Mouse (Mus musculus) kidney, embryonic 16.5 days (tissue): ENCODE measurements around the gene Cygb. TPM values are rescaled to one million over a fixed set of nuclear protein-coding genes. Genes with fewer than 3 reads are reported as not detected.
"Not testable (repeated sequence)": the region's sequence is repeated elsewhere in the genome, so short reads cannot be mapped to it uniquely, and the experiment has no call there.

Experiments
- ATAC-seq: fragments of 200-750 bp; cut with Nextera tagmentation; 2 replicates; pipeline ENCODE4 v1.8.0; 2017; ENCODE audit warnings: moderate TSS enrichment; ENCODE audit not compliant: low FRiP score, low TSS enrichment
- H3K27ac ChIP-seq: fragments of 300-500 bp; sonication (generic); 2 replicates; pipeline ENCODE4 v1.5.1; 2014; ENCODE audit warnings: low read length
- H3K27me3 ChIP-seq: fragments of 300-500 bp; sonication (generic); 2 replicates; pipeline ENCODE4 v1.6.1; 2014; ENCODE audit warnings: low read length, control low read depth, mixed read lengths; ENCODE audit not compliant: insufficient read depth
- H3K36me3 ChIP-seq: fragments of 300-500 bp; sonication (generic); 2 replicates; pipeline ENCODE4 v1.6.1; 2014; ENCODE audit warnings: low read length, control low read depth, mixed read lengths; ENCODE audit not compliant: insufficient read depth
- H3K4me1 ChIP-seq: fragments of 300-500 bp; sonication (generic); 2 replicates; pipeline ENCODE4 v1.6.1; 2014; ENCODE audit warnings: low read length, control low read depth, mixed read lengths; ENCODE audit not compliant: insufficient read depth
- H3K4me2 ChIP-seq: fragments of 300-500 bp; sonication (generic); replicated peaks from 2 replicates; pipeline ENCODE4 v1.6.1; 2014; ENCODE audit warnings: low read depth, low read length
- H3K4me3 ChIP-seq: fragments of 300-500 bp; sonication (generic); 2 replicates; pipeline ENCODE4 v1.5.1; 2014; ENCODE audit warnings: mild to moderate bottlenecking, low read length
- H3K9ac ChIP-seq: fragments of 300-500 bp; sonication (generic); replicated peaks from 2 replicates; pipeline ENCODE4 v1.6.1; 2014; ENCODE audit warnings: low read length
- H3K9me3 ChIP-seq: fragments of 300-500 bp; sonication (generic); 2 replicates; pipeline ENCODE4 v1.6.1; 2016; ENCODE audit warnings: low read length, control low read depth
- WGBS: fragments of 180-500 bp; shearing (Covaris S2); extraction: QIAGEN DNeasy Blood & Tissue Kit; methylation state at CpG from one replicate; pipeline ENCODE4 v1.1.7; 2014; 5-methylcytosine and 5-hydroxymethylcytosine counted together
- polyA plus RNA-seq: library from polyadenylated mRNA; unstranded; fragments of >200 nt; fragmentation: Nextera tagmentation; extraction: Ambion mirVana; gene quantifications from 2 replicates; pipeline ENCODE4 v1.2.1, GENCODE M21; 2015

The Cygb gene
- polyA plus RNA-seq, 1 experiment from 2014 or later = 17.0 TPM

- peak; percentile 1; the same call in 1 of the 2 replicates for ATAC-seq
- Histone ChIP-seq H3K4me2 (peak overlapping the region; percentile 49), H3K9ac (peak overlapping the region; percentile 28; the same call in 1 of the 2 replicates), H3K4me1 (peaks cover 41% of the 10 kb centered on the region), H3K9me3 (no peaks in the 10 kb centered on the region), H3K27ac (peak overlapping the region; percentile 40), H3K36me3 (no peaks in the 10 kb centered on the region), H3K4me3 (no peak overlapping the region; the same call in 1 of the 2 replicates), H3K27me3 (no peaks in the 10 kb centered on the region)
- WGBS = 9% methylated on average over 19 of the region's 19 CpGs
These were observed 10.4 kb downstream of the Cygb start for GRCm38 (mm10) chr11:116643579-116644224.

GRCm38 (mm10) chr11:116642681-116643578 is 11.2 kb downstream of the Cygb start:
- Histone ChIP-seq H3K9me3 (no peaks in the 10 kb centered on the region), H3K4me1 (peaks cover 34% of the 10 kb centered on the region), H3K4me3 (no peak overlapping the region), H3K9ac (0 out of 2 replicates have a peak overlapping the region, but pooled peaks have one; percentile 28), H3K4me2 (peak overlapping the region; percentile 49), H3K27ac (0 out of 2 replicates have a peak overlapping the region, but pooled peaks have one; percentile 40), H3K27me3 (no peaks in the 10 kb centered on the region), H3K36me3 (no peaks in the 10 kb centered on the region)
- 39% methylated on average over 14 of the region's 14 CpGs for WGBS
- ATAC-seq = peak; percentile 56

- no peak overlapping the region for H3K9ac ChIP-seq
- no peak overlapping the region for H3K4me3 ChIP-seq
- no peak overlapping the region for H3K27ac ChIP-seq
- no peaks in the 10 kb centered on the region for H3K27me3 ChIP-seq
- H3K4me2 ChIP-seq = no peak overlapping the region
- 58% methylated on average over 3 of the region's 3 CpGs for WGBS
- peaks cover 25% of the 10 kb centered on the region for H3K4me1 ChIP-seq
- no peak for ATAC-seq
- no peaks in the 10 kb centered on the region for H3K9me3 ChIP-seq
- no peaks in the 10 kb centered on the region for H3K36me3 ChIP-seq
These were observed 12.4 kb downstream of the Cygb start for GRCm38 (mm10) chr11:116641731-116642130.

GRCm38 (mm10) chr11:116641168-116641567 is 12.9 kb downstream of the Cygb start:
- Histone ChIP-seq H3K36me3 (no peaks in the 10 kb centered on the region), H3K27me3 (no peaks in the 10 kb centered on the region), H3K27ac (no peak overlapping the region), H3K4me3 (no peak overlapping the region), H3K9ac (no peak overlapping the region), H3K9me3 (no peaks in the 10 kb centered on the region), H3K4me1 (peaks cover 24% of the 10 kb centered on the region), H3K4me2 (no peak overlapping the region)
- WGBS = 46% methylated on average over 5 of the region's 5 CpGs
- ATAC-seq = no peak

GRCm38 (mm10) chr11:116636607-116637006 is 17.5 kb downstream of the Cygb start:
- not testable (repeated sequence) for H3K4me1 ChIP-seq, H3K9me3 ChIP-seq
- WGBS = 70% methylated on average over 8 of the region's 8 CpGs

GRCm38 (mm10) chr11:116632962-116633361 is 21.2 kb downstream of the Cygb start:
- no peak overlapping the region for H3K9ac ChIP-seq
- no peak overlapping the region for H3K4me3 ChIP-seq
- no peak overlapping the region for H3K27ac ChIP-seq
- no peaks in the 10 kb centered on the region for H3K36me3 ChIP-seq
- H3K27me3 ChIP-seq = no peaks in the 10 kb centered on the region
- H3K4me1 ChIP-seq = 0 out of 2 replicates have a peak, but pooled peaks cover 5% of the 10 kb centered on the region
- H3K9me3 ChIP-seq = no peaks in the 10 kb centered on the region
- 75% methylated on average over 10 of the region's 10 CpGs for WGBS
- no peak overlapping the region for H3K4me2 ChIP-seq
- ATAC-seq = no peak

More at GRCm38 (mm10) chr11:116636607-116637006, 17.5 kb downstream of the Cygb start:
- H3K27me3 ChIP-seq, ATAC-seq, H3K36me3 ChIP-seq, H3K27ac ChIP-seq, H3K4me3 ChIP-seq, H3K4me2 ChIP-seq, H3K9ac ChIP-seq: not testable (repeated sequence)

GRCm38 (mm10) chr11:116630171-116630965 is 23.7 kb downstream of the Cygb start:
- Histone ChIP-seq H3K4me1 (0 out of 2 replicates have a peak, but pooled peaks cover 5% of the 10 kb centered on the region), H3K27me3 (no peaks in the 10 kb centered on the region), H3K4me2 (no peak overlapping the region), H3K36me3 (no peaks in the 10 kb centered on the region), H3K4me3 (no peak overlapping the region), H3K9ac (no peak overlapping the region), H3K27ac (no peak overlapping the region), H3K9me3 (no peaks in the 10 kb centered on the region)
- WGBS = 34% methylated on average over 12 of the region's 12 CpGs
- ATAC-seq = 0 out of 2 replicates have a peak, but pooled peaks have one; percentile 14

- Histone ChIP-seq H3K4me2 (no peak overlapping the region), H3K9me3 (no peaks in the 10 kb centered on the region), H3K36me3 (no peaks in the 10 kb centered on the region), H3K27ac (no peak overlapping the region), H3K27me3 (no peaks in the 10 kb centered on the region), H3K9ac (no peak overlapping the region), H3K4me3 (no peak overlapping the region), H3K4me1 (peaks cover 6% of the 10 kb centered on the region)
- WGBS = 87% methylated on average over 6 of the region's 6 CpGs
- no peak for ATAC-seq
These were observed 24.6 kb downstream of the Cygb start for GRCm38 (mm10) chr11:116629472-116629871.

- peaks cover 9% of the 10 kb centered on the region for H3K4me1 ChIP-seq
- 57% methylated on average over 9 of the region's 9 CpGs for WGBS
- H3K9me3 ChIP-seq = no peaks in the 10 kb centered on the region
- no peak overlapping the region for H3K4me3 ChIP-seq
- no peak overlapping the region; the same call in 1 of the 2 replicates for H3K27ac ChIP-seq
- no peak for ATAC-seq
- H3K4me2 ChIP-seq = no peak overlapping the region
- no peaks in the 10 kb centered on the region for H3K27me3 ChIP-seq
- 0 out of 2 replicates have a peak overlapping the region, but pooled peaks have one; percentile 3 for H3K9ac ChIP-seq
- no peaks in the 10 kb centered on the region for H3K36me3 ChIP-seq
These were observed 25.4 kb downstream of the Cygb start for GRCm38 (mm10) chr11:116628712-116629111.
